Mouse (Mus musculus): Measurements from ENCODE around the gene Rtkn.

The Rtkn gene

DNA sequence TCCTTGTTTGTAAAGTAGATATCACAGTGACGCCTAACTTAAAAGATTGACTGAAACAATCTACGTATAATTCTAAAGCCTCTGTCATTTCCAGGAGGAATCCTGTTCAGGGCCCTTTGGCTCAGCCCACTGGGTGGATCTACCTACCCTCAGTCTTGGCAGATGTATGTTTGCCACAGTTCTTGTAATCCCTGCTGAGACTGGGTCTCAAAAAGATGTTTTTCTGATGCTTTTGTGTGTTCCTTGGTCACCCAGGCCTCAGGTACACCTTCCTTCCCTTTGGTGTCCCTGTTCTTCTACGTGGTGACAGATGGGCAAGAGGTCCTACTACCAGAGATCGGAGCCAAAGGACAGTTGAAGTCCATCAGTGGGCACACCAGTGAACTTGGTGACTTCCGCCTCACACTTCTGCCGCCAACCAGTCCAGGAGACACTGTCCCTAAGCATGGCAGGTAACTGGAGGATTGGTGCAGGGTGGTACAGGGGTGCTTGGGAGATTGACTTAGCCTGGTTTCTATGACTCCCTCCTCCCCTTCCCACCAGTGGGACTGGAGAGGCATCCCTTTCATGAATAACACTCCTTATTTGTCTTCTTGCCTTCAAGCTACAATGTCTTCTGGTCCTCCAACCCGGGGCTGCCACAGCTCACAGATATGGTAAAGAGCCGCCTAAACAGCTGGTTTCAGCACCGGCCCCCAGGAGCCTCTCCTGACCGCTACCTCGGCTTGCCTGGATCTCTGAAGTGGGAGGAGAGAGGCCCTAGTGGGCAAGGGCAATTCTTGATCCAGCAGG lies 18.7 kb upstream of the Rtkn start:
- in situ Hi-C loops (cut with MboI, MseI) = no loop called here

DNA sequence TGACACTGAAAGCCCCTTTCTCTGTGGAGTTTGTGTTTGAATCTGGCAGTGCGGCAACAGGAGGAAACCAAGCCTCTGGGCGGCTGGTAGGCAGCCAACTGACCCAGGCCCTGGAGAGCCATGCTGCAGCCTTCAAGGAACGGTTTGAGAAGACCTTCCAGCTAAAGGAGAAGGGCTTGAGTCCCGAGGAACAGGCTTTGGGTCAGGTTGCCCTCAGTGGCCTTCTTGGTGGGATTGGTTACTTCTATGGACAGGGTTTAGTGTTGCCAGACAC lies 18.2 kb upstream of the Rtkn start:
- in situ Hi-C loops (cut with MboI, MseI) = no loop called here

DNA sequence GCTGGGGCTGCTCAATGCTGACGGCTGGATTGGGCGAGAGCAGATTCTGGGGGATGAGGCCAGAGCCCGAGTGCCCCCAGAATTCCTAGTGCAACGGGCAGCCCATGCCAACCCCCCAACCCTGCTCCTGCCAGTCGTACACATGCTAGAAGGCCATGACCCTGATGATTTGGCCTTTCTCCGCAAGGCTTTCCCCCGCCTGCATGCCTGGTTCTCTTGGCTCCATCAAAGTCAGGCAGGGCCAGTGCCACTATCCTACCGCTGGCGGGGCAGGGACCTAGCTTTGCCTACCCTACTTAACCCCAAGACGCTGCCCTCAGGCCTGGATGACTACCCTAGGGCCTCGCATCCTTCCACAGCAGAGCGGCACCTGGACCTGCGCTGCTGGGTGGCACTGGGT lies 17.6 kb upstream of the Rtkn start:
- in situ Hi-C loops (cut with MboI, MseI) = no loop called here

DNA sequence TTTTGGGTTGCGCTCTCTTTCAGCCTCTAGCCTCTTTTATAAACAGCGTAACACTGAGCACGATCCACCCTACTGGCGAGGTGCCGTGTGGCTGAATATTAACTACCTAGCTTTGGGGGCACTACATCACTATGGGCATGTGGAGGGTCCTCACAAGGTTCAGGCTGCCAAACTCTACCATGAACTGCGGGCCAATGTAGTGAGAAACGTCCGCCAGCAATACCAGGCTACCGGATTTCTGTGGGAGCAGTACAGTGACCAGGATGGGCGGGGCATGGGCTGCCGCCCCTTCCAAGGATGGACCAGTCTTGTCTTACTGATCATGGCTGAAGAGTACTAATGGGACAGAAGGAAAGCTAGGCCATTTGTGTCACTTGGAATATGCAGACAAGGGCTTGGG lies 16.9 kb upstream of the Rtkn start:
- in situ Hi-C loops (cut with MboI, MseI) = no loop called here

DNA sequence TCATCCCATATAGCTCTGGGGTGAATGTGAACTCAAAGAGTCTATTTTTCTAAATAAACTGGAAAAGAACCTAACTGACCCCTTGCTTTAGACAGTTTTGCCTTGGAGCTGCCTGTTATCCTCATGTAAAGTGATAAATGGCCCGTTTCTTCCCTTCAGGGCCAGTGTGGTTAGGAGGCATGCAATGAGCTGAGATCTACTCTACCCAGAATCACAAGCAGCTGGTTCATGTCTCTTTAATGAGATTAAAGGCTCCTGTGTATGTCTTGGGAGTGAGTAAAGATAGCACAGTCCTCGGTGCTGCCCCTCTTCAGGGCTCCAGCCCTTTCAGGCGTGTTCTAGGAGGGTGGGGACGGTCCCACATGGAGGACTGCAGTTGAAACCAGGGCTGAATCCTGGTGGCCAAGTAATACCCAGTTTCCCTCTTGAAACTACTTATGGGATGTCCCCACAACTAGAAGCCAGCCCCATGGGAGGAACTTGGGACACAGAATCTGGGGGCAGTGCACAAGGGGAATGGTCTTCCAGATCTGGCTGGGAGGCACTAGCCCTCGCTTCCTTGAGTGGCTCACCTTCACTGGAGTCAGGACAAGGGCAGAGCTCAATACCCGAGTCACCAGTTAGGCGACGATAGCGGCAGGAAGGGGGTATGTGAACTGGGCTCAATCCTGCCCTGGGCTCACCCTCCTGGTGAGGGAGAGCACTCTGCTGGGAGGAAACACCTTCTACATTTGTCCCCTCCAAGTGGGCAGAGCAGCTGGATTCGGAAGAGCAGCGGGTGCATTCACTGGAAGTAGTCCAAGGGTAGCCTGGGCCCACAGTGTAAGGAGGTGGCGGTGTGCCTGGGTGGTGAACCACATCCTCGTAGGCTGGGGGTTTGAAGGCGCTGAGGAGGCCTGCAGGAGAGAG lies 16.2 kb upstream of the Rtkn start:
- in situ Hi-C loops (cut with MboI, MseI) = no loop called here

GRCm38 (mm10) chr6:83119734-83120051 lies 15.6 kb upstream of the Rtkn start:
- in situ Hi-C loops (cut with MboI, MseI) = no loop called here

DNA sequence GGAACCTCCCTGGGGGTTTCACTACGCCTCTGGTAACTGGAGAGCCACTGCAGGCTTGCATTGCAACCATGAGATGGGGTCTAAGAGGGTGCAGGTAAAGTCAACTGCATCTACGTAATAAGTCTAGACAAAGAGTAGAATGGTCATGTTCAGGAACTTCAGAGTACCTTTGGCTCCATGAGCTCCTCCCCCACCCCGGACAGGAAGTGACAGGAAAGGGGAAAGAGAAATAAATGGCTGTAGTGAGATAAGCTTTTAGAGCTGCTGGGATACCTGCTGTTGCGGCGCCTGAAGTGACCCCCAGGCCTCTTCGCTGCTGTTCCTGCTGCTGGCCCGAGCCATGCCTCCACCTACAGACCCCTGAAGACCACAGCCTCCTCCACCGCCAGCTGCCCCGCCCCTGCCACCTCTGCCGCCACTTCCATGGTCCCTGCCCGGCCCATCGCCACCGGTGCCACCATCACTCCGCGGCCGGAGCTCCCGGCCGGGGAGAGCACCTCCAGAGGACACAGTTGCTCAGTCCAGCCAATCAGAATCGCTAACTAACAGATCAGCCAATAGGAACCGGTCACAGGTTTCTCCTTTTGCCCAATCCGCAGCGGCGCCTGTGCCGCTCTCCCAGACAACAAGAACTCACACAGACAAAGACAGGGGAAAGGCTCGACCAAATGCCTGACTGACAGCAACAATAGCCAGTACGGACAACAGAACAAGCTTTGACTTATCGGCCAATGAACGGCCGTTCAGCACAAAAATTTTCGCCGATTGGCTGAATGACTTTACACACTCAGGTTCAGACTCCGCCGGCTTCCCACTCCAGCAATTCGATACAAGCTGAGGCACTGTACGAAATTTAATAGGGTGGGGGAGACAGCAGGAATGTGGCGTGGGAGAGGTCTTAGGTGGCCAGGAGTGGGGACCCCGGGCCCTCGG lies 14.1 kb upstream of the Rtkn start, which contains the start of gene Wbp1:
Wbp1 (minus strand) TSS at position 630 of the 933 bp plus-strand sequence.
- in situ Hi-C loops (cut with MboI, MseI) = no loop called here

GRCm38 (mm10) chr6:83121863-83122710 lies 13.2 kb upstream of the Rtkn start:
- in situ Hi-C loops (cut with MboI, MseI) = no loop called here

DNA sequence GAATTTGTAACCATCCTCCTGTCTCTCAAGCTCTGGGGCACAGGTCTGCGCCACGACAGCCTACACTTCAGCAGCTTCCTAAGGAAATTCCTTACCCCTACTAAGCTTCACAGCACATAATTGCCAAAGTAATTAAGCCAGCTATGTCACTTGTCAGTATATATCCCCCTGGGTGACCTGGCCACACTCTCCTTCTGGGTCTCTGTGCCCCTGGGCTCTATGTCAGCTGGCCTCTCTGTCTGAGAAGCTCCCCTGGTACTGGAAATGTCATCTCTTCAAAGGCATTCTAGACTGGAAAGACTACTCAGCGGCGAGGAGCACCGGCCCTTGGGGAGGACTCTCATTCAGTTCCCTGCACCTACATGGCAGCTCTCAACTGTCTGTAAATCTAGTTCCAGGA lies 12.3 kb upstream of the Rtkn start:
- in situ Hi-C loops (cut with MboI, MseI) = no loop called here

- in situ Hi-C loops (cut with MboI, MseI) = no loop called here
Observed at GRCm38 (mm10) chr6:83124851-83125312, 10.4 kb upstream of the Rtkn start.

GRCm38 (mm10) chr6:83125331-83125730 lies 9.9 kb upstream of the Rtkn start, which contains the start of gene Ino80b:
Gene Ino80b (minus strand): TSS chr6:83125431.
- in situ Hi-C loops (cut with MboI, MseI) = no loop called here

DNA sequence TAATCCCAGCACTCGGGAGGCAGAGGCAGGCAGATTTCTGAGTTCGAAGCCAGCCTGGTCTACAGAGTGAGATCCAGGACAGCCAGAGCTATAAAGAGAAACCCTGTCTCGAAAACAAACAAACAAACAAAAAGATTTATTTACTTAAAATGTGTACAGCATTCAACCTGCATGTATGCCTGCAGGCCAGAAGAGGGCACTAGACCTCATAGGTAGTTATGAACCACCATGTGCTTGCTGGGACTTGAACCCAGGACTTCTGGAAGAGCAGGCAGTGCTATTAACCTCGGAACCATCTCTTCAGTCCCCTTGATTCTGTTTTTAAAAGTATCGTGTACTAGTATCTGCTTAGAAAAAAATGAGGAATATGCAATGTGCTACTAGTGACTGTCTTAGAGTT lies 7.8 kb upstream of the Rtkn start:
- in situ Hi-C loops (cut with MboI, MseI) = no loop called here

- in situ Hi-C loops (cut with MboI, MseI) = no loop called here
Observed at GRCm38 (mm10) chr6:83131469-83132034, 3.7 kb upstream of the Rtkn start.

- in situ Hi-C loops (cut with MboI, MseI) = no loop called here
Observed at GRCm38 (mm10) chr6:83132176-83132919, 2.9 kb upstream of the Rtkn start.

DNA sequence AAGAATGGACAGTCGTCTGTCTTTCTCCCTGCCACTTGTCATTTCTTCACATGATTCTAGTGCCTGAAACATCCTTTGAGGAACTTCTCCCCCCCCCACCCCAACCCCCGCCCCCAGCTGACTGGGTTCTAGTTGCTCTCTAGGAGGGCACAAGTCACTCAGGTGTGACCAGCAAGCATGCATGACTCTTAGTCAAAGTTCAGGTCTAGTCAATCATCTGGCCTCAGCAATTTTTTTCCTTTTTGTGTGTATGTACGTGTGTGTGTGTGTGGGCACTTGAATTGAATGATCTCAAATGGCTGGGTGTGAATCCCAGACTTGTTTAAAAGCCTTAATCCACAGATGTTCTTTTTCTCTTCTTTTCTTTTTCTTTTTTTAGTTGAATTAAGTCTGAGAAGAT lies 1.0 kb upstream of the Rtkn start:
- in situ Hi-C loops (cut with MboI, MseI) = no loop called here

- in situ Hi-C loops (cut with MboI, MseI) = no loop called here
Observed at GRCm38 (mm10) chr6:83135571-83136161, 403 bp downstream of the Rtkn start.

DNA sequence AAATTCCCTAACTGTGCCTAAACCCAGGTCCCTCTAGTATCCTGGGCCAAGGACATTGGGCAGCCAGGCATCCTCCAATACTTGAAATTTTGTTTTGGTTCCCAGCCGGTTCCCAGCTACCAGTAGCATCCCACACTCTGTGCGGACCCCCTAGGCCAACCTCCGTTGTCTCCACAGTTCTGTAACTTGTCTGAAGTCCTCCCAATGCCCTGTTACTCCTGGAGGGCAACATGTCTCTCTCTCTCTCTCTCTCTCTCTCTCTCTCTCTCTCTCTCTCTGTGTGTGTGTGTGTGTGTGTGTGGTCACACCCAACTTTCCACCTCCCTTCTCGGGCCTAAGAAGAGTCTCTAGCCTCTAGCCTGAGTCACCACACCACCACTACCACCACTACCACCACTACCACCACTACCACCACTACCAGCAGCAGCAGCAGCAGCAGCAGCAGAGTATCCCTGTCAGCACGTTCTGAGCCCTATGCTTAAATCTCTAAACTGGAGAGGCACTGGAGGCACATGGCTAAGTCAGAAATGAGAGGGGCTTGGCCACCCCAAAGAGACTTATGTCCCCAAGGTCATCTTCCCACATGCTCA lies 1.1 kb downstream of the Rtkn start:
- in situ Hi-C loops (cut with MboI, MseI) = no loop called here

DNA sequence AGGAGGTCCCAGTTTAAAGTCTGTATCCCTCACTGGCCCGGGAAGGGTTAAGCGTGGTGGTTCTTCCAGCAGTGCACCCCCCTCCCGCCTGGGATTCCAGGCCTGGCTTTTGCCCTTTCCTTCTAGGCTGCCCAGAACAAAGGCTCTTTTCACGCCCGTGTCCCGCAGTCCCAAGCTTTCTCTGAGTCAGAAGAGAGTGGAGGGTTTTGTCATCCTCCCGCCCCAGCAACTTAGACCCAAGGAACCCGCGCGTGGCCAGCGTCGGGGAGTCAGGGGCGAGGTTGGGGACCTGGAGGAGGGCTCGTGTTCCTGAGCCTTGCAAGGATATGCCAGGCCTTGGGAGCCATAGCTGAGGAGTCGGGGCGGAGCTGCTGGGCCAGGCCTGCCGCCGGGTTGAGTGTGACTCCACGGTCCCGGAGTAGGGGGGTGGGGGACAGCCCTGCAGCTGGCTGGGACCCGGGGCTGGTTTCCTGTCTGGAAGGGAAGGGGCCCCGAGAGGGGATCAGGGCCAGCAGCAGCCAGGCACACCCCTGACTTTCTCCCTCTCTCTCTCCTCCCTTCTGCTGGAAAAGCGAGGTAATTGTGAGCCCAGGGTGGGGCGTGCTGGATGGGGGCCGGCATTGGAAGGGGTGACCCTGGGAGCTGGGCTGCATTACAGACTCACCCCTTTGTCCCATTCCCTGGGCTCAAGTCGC lies 1.8 kb downstream of the Rtkn start:
- in situ Hi-C loops (cut with MboI, MseI) = no loop called here

DNA sequence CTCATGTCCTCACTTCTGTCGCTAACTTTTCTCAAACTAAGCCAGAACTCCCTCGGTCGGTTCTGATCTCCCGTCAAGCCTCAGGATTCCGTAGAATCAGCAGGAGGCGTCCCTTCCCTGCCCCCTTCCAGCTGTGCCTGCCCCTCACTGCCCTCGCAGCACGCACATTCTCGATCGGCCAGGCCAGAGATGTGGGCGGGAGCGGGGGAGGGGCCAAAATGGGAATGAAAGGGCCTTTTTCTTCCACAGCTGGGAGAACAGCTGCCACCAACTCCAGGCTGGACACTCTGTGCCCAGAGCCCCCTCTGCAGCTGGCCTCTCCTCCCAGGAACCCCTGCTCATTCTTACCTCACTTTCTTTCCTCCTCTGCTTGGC lies 2.3 kb downstream of the Rtkn start:
- in situ Hi-C loops (cut with MboI, MseI) = no loop called here

Data from T-helper 1 cell (primary cell).